Mouse (Mus musculus): ENCODE measurements at regions not wholly inside any gene's neighbourhood (a gene's known extent, or its start where the extent isn't known, plus 50 kb on each side); places are given as distances from the start of the nearest gene placed in this dataset.

- no peaks in the 10 kb centered on the region; the same call in 1 of the 2 replicates for H3K4me1 ChIP-seq (ENCODE audit: control insufficient read depth, insufficient read depth, low read length)
- H3K79me2 ChIP-seq (ENCODE audit: control insufficient read depth, insufficient read depth, low read length): no peaks in the 10 kb centered on the region
- WGBS: 83% methylated on average over 4 of the region's 4 CpGs
- no peak overlapping the region for H3K9ac ChIP-seq (ENCODE audit: low read depth, low read length)
- no peaks in the 10 kb centered on the region for H3K36me3 ChIP-seq (ENCODE audit: control insufficient read depth, insufficient read depth, low read length)
- DNase-seq (ENCODE audit: extremely low read depth, low read depth, low spot score): no peak
- no peak overlapping the region for H3K27ac ChIP-seq (replicated peaks; ENCODE audit: insufficient read depth, low read depth, low read length)
- no peaks in the 10 kb centered on the region for H3K27me3 ChIP-seq (ENCODE audit: control insufficient read depth, insufficient read depth, low read length)
- no peak overlapping the region for H3K4me3 ChIP-seq (ENCODE audit: insufficient read depth, low read depth, low read length)
- TF ChIP-seq POLR2A (IDR thresholded peaks at IDR 0.05; ENCODE audit: extremely low read depth, insufficient read depth, low read length): no peak
- no peak for TF ChIP-seq CTCF (IDR thresholded peaks at IDR 0.05; ENCODE audit: low read depth, low read length)
Measured at GRCm38 (mm10) chr14:71257650-71258049, 658.0 kb upstream of the Fam160b2 start.

DNA sequence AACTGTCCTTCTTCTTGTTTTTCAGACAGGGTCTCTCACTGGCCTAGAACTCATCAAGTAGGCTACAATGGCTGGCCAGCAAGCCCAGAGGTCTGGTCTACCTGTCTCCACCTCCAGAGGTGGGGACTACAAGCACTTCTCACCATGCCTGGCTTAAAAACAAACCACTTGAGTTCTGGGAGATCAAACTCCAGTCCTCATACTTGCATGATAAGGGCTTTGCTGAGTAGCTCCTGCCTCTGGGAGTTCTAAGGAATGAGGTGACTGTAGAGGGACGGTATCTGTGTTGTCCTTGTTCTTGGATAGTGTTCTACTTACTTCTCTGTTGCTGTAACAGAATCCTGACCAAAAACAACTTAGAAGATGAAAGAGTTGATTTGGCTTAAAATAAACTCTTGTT is 654.6 kb upstream of the Fam160b2 start:
- Histone ChIP-seq H3K4me3 (ENCODE audit: insufficient read depth, low read depth, low read length) (no peak overlapping the region), H3K79me2 (ENCODE audit: control insufficient read depth, insufficient read depth, low read length) (no peaks in the 10 kb centered on the region), H3K4me1 (ENCODE audit: control insufficient read depth, insufficient read depth, low read length) (no peaks in the 10 kb centered on the region; the same call in 1 of the 2 replicates), H3K27ac (replicated peaks; ENCODE audit: insufficient read depth, low read depth, low read length) (peak overlapping the region; percentile 34), H3K36me3 (ENCODE audit: control insufficient read depth, insufficient read depth, low read length) (no peaks in the 10 kb centered on the region), H3K27me3 (ENCODE audit: control insufficient read depth, insufficient read depth, low read length) (no peaks in the 10 kb centered on the region), H3K9ac (ENCODE audit: low read depth, low read length) (no peak overlapping the region)
- peak; percentile 44 for DNase-seq (ENCODE audit: extremely low read depth, low read depth, low spot score)
- TF ChIP-seq POLR2A (IDR thresholded peaks at IDR 0.05; ENCODE audit: extremely low read depth, insufficient read depth, low read length) (no peak), CTCF (IDR thresholded peaks at IDR 0.05; ENCODE audit: low read depth, low read length) (no peak)
- WGBS: 63% methylated on average over 1 of the region's 1 CpGs

DNA sequence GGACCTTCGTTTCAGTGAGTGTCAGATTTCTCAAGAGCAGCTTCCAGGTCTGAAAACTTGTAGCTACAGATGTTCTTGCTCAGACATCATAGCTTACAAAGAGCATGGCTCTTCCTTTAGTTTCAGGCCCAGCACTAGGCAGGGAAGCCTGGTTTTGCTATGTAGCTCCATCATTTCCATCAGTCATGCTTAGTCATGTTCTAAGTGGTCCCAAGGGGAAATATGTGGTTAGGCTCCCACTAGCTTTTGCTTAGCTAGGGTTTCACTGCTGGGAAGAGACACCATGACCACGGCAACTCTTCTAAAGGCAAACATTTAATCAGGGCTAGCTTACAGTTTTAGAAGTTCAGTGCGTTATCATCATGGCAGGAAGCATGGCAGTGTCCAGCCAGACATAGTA is 652.5 kb upstream of the Fam160b2 start:
- no peak overlapping the region for H3K4me3 ChIP-seq (ENCODE audit: insufficient read depth, low read depth, low read length)
- no peaks in the 10 kb centered on the region for H3K27me3 ChIP-seq (ENCODE audit: control insufficient read depth, insufficient read depth, low read length)
- H3K27ac ChIP-seq (replicated peaks; ENCODE audit: insufficient read depth, low read depth, low read length): no peak overlapping the region
- H3K36me3 ChIP-seq (ENCODE audit: control insufficient read depth, insufficient read depth, low read length): no peaks in the 10 kb centered on the region
- no peak for DNase-seq (ENCODE audit: extremely low read depth, low read depth, low spot score)
- H3K9ac ChIP-seq (ENCODE audit: low read depth, low read length): no peak overlapping the region
- TF ChIP-seq POLR2A (IDR thresholded peaks at IDR 0.05; ENCODE audit: extremely low read depth, insufficient read depth, low read length) (no peak), CTCF (IDR thresholded peaks at IDR 0.05; ENCODE audit: low read depth, low read length) (no peak)
- WGBS: 77% methylated on average over 3 of the region's 3 CpGs
- H3K4me1 ChIP-seq (ENCODE audit: control insufficient read depth, insufficient read depth, low read length): no peaks in the 10 kb centered on the region; the same call in 1 of the 2 replicates
- H3K79me2 ChIP-seq (ENCODE audit: control insufficient read depth, insufficient read depth, low read length): no peaks in the 10 kb centered on the region

GRCm38 (mm10) chr14:71251116-71251515 is 651.5 kb upstream of the Fam160b2 start:
- Histone ChIP-seq H3K4me1 (ENCODE audit: control insufficient read depth, insufficient read depth, low read length) (no peaks in the 10 kb centered on the region; the same call in 1 of the 2 replicates), H3K4me3 (ENCODE audit: insufficient read depth, low read depth, low read length) (no peak overlapping the region)
- 68% methylated on average over 1 of the region's 1 CpGs for WGBS

GRCm38 (mm10) chr14:71249387-71249965 is 649.8 kb upstream of the Fam160b2 start:
- TF ChIP-seq POLR2A (IDR thresholded peaks at IDR 0.05; ENCODE audit: extremely low read depth, insufficient read depth, low read length) (no peak), CTCF (IDR thresholded peaks at IDR 0.05; ENCODE audit: low read depth, low read length) (no peak)
- Histone ChIP-seq H3K36me3 (ENCODE audit: control insufficient read depth, insufficient read depth, low read length) (no peaks in the 10 kb centered on the region), H3K4me1 (ENCODE audit: control insufficient read depth, insufficient read depth, low read length) (no peaks in the 10 kb centered on the region), H3K27me3 (ENCODE audit: control insufficient read depth, insufficient read depth, low read length) (no peaks in the 10 kb centered on the region), H3K79me2 (ENCODE audit: control insufficient read depth, insufficient read depth, low read length) (no peaks in the 10 kb centered on the region), H3K4me3 (ENCODE audit: insufficient read depth, low read depth, low read length) (no peak overlapping the region), H3K9ac (ENCODE audit: low read depth, low read length) (no peak overlapping the region), H3K27ac (replicated peaks; ENCODE audit: insufficient read depth, low read depth, low read length) (no peak overlapping the region)
- WGBS: 54% methylated on average over 7 of the region's 7 CpGs
- DNase-seq (ENCODE audit: extremely low read depth, low read depth, low spot score): no peak

More at GRCm38 (mm10) chr14:71251116-71251515, 651.5 kb upstream of the Fam160b2 start:
- no peak for TF ChIP-seq POLR2A (IDR thresholded peaks at IDR 0.05; ENCODE audit: extremely low read depth, insufficient read depth, low read length)
- TF ChIP-seq CTCF (IDR thresholded peaks at IDR 0.05; ENCODE audit: low read depth, low read length): no peak
- Histone ChIP-seq H3K27ac (replicated peaks; ENCODE audit: insufficient read depth, low read depth, low read length) (no peak overlapping the region), H3K9ac (ENCODE audit: low read depth, low read length) (no peak overlapping the region), H3K27me3 (ENCODE audit: control insufficient read depth, insufficient read depth, low read length) (no peaks in the 10 kb centered on the region), H3K79me2 (ENCODE audit: control insufficient read depth, insufficient read depth, low read length) (no peaks in the 10 kb centered on the region), H3K36me3 (ENCODE audit: control insufficient read depth, insufficient read depth, low read length) (no peaks in the 10 kb centered on the region)
- DNase-seq (ENCODE audit: extremely low read depth, low read depth, low spot score): peak; percentile 69

GRCm38 (mm10) chr14:71248534-71248933 is 648.9 kb upstream of the Fam160b2 start:
- Histone ChIP-seq H3K36me3 (ENCODE audit: control insufficient read depth, insufficient read depth, low read length) (no peaks in the 10 kb centered on the region), H3K9ac (ENCODE audit: low read depth, low read length) (no peak overlapping the region), H3K27ac (replicated peaks; ENCODE audit: insufficient read depth, low read depth, low read length) (no peak overlapping the region), H3K27me3 (ENCODE audit: control insufficient read depth, insufficient read depth, low read length) (no peaks in the 10 kb centered on the region), H3K4me3 (ENCODE audit: insufficient read depth, low read depth, low read length) (no peak overlapping the region), H3K79me2 (ENCODE audit: control insufficient read depth, insufficient read depth, low read length) (no peaks in the 10 kb centered on the region), H3K4me1 (ENCODE audit: control insufficient read depth, insufficient read depth, low read length) (no peaks in the 10 kb centered on the region)
- TF ChIP-seq CTCF (IDR thresholded peaks at IDR 0.05; ENCODE audit: low read depth, low read length) (no peak), POLR2A (IDR thresholded peaks at IDR 0.05; ENCODE audit: extremely low read depth, insufficient read depth, low read length) (no peak)
- no peak for DNase-seq (ENCODE audit: extremely low read depth, low read depth, low spot score)
- WGBS: 91% methylated on average over 2 of the region's 2 CpGs
